Mouse (Mus musculus) natural killer cell, adult 2 months (primary cell): ENCODE measurements around the gene Fam57b.

Experiments
- DNase-seq, 2 experiments: peaks; one replicate each; pipeline ENCODE4 v3.0.0; 2022; ENCODE audit warnings: low spot score in 2 of 2

Gene Fam57b

GRCm38 (mm10) chr7:126825952-126826351, 28.5 kb downstream of the Fam57b start:
- no peak for DNase-seq

GRCm38 (mm10) chr7:126831539-126831938, 34.1 kb downstream of the Fam57b start, which contains the start of gene 4930451I11Rik:
4930451I11Rik (minus strand) TSS chr7:126831639.
- no peak for DNase-seq

- DNase-seq: peak; percentile 61 to 80
Observed at GRCm38 (mm10) chr7:126832036-126832598, 34.6 kb downstream of the Fam57b start.

- no peak for DNase-seq
Observed at GRCm38 (mm10) chr7:126833294-126833693, 35.8 kb downstream of the Fam57b start.

GRCm38 (mm10) chr7:126843276-126843675, 45.8 kb downstream of the Fam57b start:
- no peak for DNase-seq

GRCm38 (mm10) chr7:126845516-126845915, 48.0 kb downstream of the Fam57b start:
- DNase-seq: no peak

GRCm38 (mm10) chr7:126847116-126847420, 49.6 kb downstream of the Fam57b start, which contains the start of gene Doc2a:
Doc2a (plus strand) TSS chr7:126847416.
- no peak for DNase-seq

- DNase-seq: no peak
Observed at GRCm38 (mm10) chr7:126847421-126848398, 50.2 kb downstream of the Fam57b start.

- DNase-seq: no peak
Observed at GRCm38 (mm10) chr7:126848794-126849193, 51.3 kb downstream of the Fam57b start.

- DNase-seq: no peak
Observed at GRCm38 (mm10) chr7:126850161-126850560, 52.7 kb downstream of the Fam57b start.

GRCm38 (mm10) chr7:126851192-126851591, 53.7 kb downstream of the Fam57b start:
- DNase-seq: no peak

- no peak for DNase-seq
Observed at GRCm38 (mm10) chr7:126853454-126853853, 56.0 kb downstream of the Fam57b start.

- DNase-seq: no peak
Observed at GRCm38 (mm10) chr7:126855641-126856040, 58.2 kb downstream of the Fam57b start.

- no peak for DNase-seq
Observed at GRCm38 (mm10) chr7:126856741-126857420, 59.4 kb downstream of the Fam57b start.

GRCm38 (mm10) chr7:126860987-126861386, 63.5 kb downstream of the Fam57b start:
- no peak for DNase-seq

GRCm38 (mm10) chr7:126861429-126862130, 64.1 kb downstream of the Fam57b start, which contains the start of gene Hirip3:
Hirip3 (plus strand) TSS chr7:126861972.
- peak; percentile 91 to 93 for DNase-seq

- peak; percentile 85 to 88 for DNase-seq
Observed at GRCm38 (mm10) chr7:126862147-126862784, 64.8 kb downstream of the Fam57b start, which contains the start of gene Ino80e. Ino80e (minus strand) TSS chr7:126862377.

GRCm38 (mm10) chr7:126863791-126864190, 66.3 kb downstream of the Fam57b start:
- no peak for DNase-seq

- DNase-seq: no peak
Observed at GRCm38 (mm10) chr7:126867534-126867933, 70.1 kb downstream of the Fam57b start.

- DNase-seq: no peak
Observed at GRCm38 (mm10) chr7:126868003-126868402, 70.5 kb downstream of the Fam57b start.
